Mouse (Mus musculus) liver, postnatal 0 days (tissue): Measurements from ENCODE around the gene Dao.

ENCODE experiments used
- CTCF ChIP-seq: sonication (generic); IDR thresholded peaks from 2 replicates; pipeline ENCODE4 v1.5.1; 2016; ENCODE audit warnings: antibody characterized with exemption, low read depth
- EP300 ChIP-seq: IDR thresholded peaks from 2 replicates; pipeline ENCODE4 v1.6.1; 2016; ENCODE audit warnings: antibody characterized with exemption, low read depth, mild to moderate bottlenecking

DNA sequence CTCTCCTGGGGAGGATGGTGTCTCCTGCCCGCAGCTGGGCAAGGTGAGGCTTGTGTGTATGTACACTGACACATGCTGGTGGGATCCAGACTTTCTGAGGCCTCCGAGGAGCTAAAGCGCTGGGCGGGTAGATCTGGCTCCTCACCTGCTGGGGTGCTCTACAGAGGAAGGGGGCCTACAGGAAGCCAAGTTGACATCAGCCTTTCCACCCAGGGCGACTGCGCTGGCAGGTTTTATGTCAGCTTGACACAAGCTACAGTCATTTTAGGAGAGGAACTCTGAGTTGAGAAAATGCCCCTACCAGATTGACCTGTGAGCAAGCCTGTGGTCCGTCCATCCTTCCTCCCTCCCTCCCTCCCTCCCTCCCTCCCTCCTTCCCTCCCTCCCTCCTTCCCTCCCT is 58.2 kb downstream of the Dao start:
- TF ChIP-seq CTCF (no peak), EP300 (no peak)
